Mouse (Mus musculus) liver, embryonic 15.5 days (tissue): ENCODE data around the gene Prox2. TPM values are rescaled to one million over a fixed set of nuclear protein-coding genes. Genes with fewer than 3 reads are reported as not detected.
A peak's percentile ranks its signal among the peaks of the same experiment; 100 is the strongest.

Source experiments
- ATAC-seq: fragments of 200-750 bp; cut with Nextera tagmentation; 2 replicates; pipeline ENCODE4 v1.8.0; 2017; ENCODE audit warnings: moderate number of reproducible peaks, mild to moderate bottlenecking, moderate library complexity; ENCODE audit not compliant: insufficient read depth
- H3K27ac ChIP-seq: fragments of 300-500 bp; sonication (generic); replicated peaks from 2 replicates; pipeline ENCODE4 v1.5.1; 2015; ENCODE audit warnings: mild to moderate bottlenecking, inconsistent platforms
- H3K27me3 ChIP-seq: fragments of 300-500 bp; sonication (generic); 2 replicates; pipeline ENCODE4 v1.6.1; 2015; ENCODE audit warnings: mild to moderate bottlenecking, inconsistent platforms
- H3K36me3 ChIP-seq: fragments of 300-500 bp; sonication (generic); replicated peaks from 2 replicates; pipeline ENCODE4 v1.6.1; 2015; ENCODE audit warnings: moderate library complexity, mild to moderate bottlenecking, inconsistent platforms
- H3K4me1 ChIP-seq: fragments of 300-500 bp; sonication (generic); replicated peaks from 2 replicates; pipeline ENCODE4 v1.6.1; 2015; ENCODE audit warnings: inconsistent platforms
- H3K4me2 ChIP-seq: fragments of 300-500 bp; sonication (generic); 2 replicates; pipeline ENCODE4 v1.6.1; 2015; ENCODE audit warnings: moderate library complexity, mild to moderate bottlenecking, inconsistent platforms
- H3K4me3 ChIP-seq: fragments of 300-500 bp; sonication (generic); replicated peaks from 2 replicates; pipeline ENCODE4 v1.5.1; 2015; ENCODE audit warnings: mild to moderate bottlenecking, inconsistent platforms
- H3K9ac ChIP-seq: fragments of 300-500 bp; sonication (generic); 2 replicates; pipeline ENCODE4 v1.6.1; 2015; ENCODE audit warnings: moderate library complexity, mild to moderate bottlenecking, inconsistent platforms
- H3K9me3 ChIP-seq: fragments of 300-500 bp; sonication (generic); replicated peaks from 2 replicates; pipeline ENCODE4 v1.6.1; 2016; ENCODE audit warnings: inconsistent platforms
- WGBS: fragments of 180-500 bp; shearing (Covaris S2); methylation state at CpG from one replicate; pipeline ENCODE4 v1.1.7; 2015; ENCODE audit warnings: mixed read lengths; ENCODE audit not compliant: insufficient replicate concordance; 5-methylcytosine and 5-hydroxymethylcytosine counted together
- polyA plus RNA-seq: library from polyadenylated mRNA; unstranded; fragments of >200 nt; fragmentation: Nextera tagmentation; extraction: Ambion mirVana; gene quantifications from 2 replicates; pipeline ENCODE4 v1.2.1, GENCODE M21; 2015

Gene Prox2
- polyA plus RNA-seq, 1 experiment from 2014 or later, result 2.8 TPM

GRCm38 (mm10) chr12:85094010-85094409, 16.5 kb downstream of the Prox2 start:
- WGBS, result 28% methylated on average over 14 of the region's 14 CpGs
- H3K4me2 ChIP-seq, result no peak overlapping the region
- peaks cover 26% of the 10 kb centered on the region for H3K4me1 ChIP-seq
- no peaks in the 10 kb centered on the region for H3K27me3 ChIP-seq
- no peak overlapping the region for H3K4me3 ChIP-seq
- H3K27ac ChIP-seq, result no peak overlapping the region
- no peaks in the 10 kb centered on the region for H3K9me3 ChIP-seq
- H3K36me3 ChIP-seq, result peaks cover 7% of the 10 kb centered on the region; the same call in 1 of the 2 replicates
- no peak overlapping the region for H3K9ac ChIP-seq
- ATAC-seq, result no peak

GRCm38 (mm10) chr12:85092214-85092613, 18.3 kb downstream of the Prox2 start:
- WGBS, result 5% methylated on average over 3 of the region's 3 CpGs
- peaks cover 26% of the 10 kb centered on the region for H3K4me1 ChIP-seq
- no peaks in the 10 kb centered on the region for H3K27me3 ChIP-seq
- ATAC-seq, result no peak
- H3K36me3 ChIP-seq, result peaks cover 21% of the 10 kb centered on the region; the same call in 1 of the 2 replicates
- H3K4me2 ChIP-seq, result no peak overlapping the region
- H3K4me3 ChIP-seq, result no peak overlapping the region
- no peaks in the 10 kb centered on the region for H3K9me3 ChIP-seq
- no peak overlapping the region for H3K9ac ChIP-seq
- no peak overlapping the region for H3K27ac ChIP-seq

GRCm38 (mm10) chr12:85091190-85091589, 19.4 kb downstream of the Prox2 start:
- no peak overlapping the region for H3K4me3 ChIP-seq
- H3K4me1 ChIP-seq, result peaks cover 26% of the 10 kb centered on the region
- 15% methylated on average over 3 of the region's 3 CpGs for WGBS
- H3K9me3 ChIP-seq, result no peaks in the 10 kb centered on the region
- H3K9ac ChIP-seq, result no peak overlapping the region
- H3K27ac ChIP-seq, result no peak overlapping the region
- ATAC-seq, result peak; percentile 40
- peaks cover 21% of the 10 kb centered on the region; the same call in 1 of the 2 replicates for H3K36me3 ChIP-seq
- no peak overlapping the region for H3K4me2 ChIP-seq
- no peaks in the 10 kb centered on the region for H3K27me3 ChIP-seq

GRCm38 (mm10) chr12:85087845-85088244, 22.7 kb downstream of the Prox2 start:
- Histone ChIP-seq H3K4me3 (no peak overlapping the region), H3K4me1 (peaks cover 20% of the 10 kb centered on the region), H3K9me3 (no peaks in the 10 kb centered on the region), H3K27ac (no peak overlapping the region), H3K27me3 (no peaks in the 10 kb centered on the region), H3K36me3 (peaks cover 21% of the 10 kb centered on the region; the same call in 1 of the 2 replicates), H3K9ac (no peak overlapping the region), H3K4me2 (no peak overlapping the region)
- 85% methylated on average over 12 of the region's 12 CpGs for WGBS
- ATAC-seq, result no peak

GRCm38 (mm10) chr12:85084941-85085340, 25.6 kb downstream of the Prox2 start:
- Histone ChIP-seq H3K4me2 (no peak overlapping the region), H3K27me3 (no peaks in the 10 kb centered on the region), H3K27ac (no peak overlapping the region), H3K9me3 (no peaks in the 10 kb centered on the region), H3K36me3 (peaks cover 21% of the 10 kb centered on the region; the same call in 1 of the 2 replicates), H3K4me3 (no peak overlapping the region), H3K9ac (no peak overlapping the region), H3K4me1 (no peaks in the 10 kb centered on the region)
- ATAC-seq, result no peak
- 71% methylated on average over 4 of the region's 4 CpGs for WGBS

- H3K4me2 ChIP-seq, result no peak overlapping the region
- H3K36me3 ChIP-seq, result peaks cover 17% of the 10 kb centered on the region; the same call in 1 of the 2 replicates
- ATAC-seq, result no peak
- no peak overlapping the region for H3K4me3 ChIP-seq
- no peak overlapping the region for H3K9ac ChIP-seq
- H3K27me3 ChIP-seq, result no peaks in the 10 kb centered on the region
- 27% methylated on average over 2 of the region's 2 CpGs for WGBS
- no peaks in the 10 kb centered on the region for H3K9me3 ChIP-seq
- H3K4me1 ChIP-seq, result no peaks in the 10 kb centered on the region
- H3K27ac ChIP-seq, result no peak overlapping the region
Measured at GRCm38 (mm10) chr12:85084257-85084656, 26.3 kb downstream of the Prox2 start.

GRCm38 (mm10) chr12:85077100-85077499, 33.5 kb downstream of the Prox2 start:
- whole genome bisulfite sequencing, result 77% methylated on average over 3 of the region's 3 CpGs
- H3K4me2 ChIP-seq, result no peak overlapping the region
- no peaks in the 10 kb centered on the region for H3K4me1 ChIP-seq
- peaks cover 7% of the 10 kb centered on the region; the same call in 1 of the 2 replicates for H3K36me3 ChIP-seq
- no peak for ATAC-seq
- H3K4me3 ChIP-seq, result no peak overlapping the region
- H3K9me3 ChIP-seq, result no peaks in the 10 kb centered on the region
- H3K9ac ChIP-seq, result no peak overlapping the region
- no peak overlapping the region for H3K27ac ChIP-seq
- H3K27me3 ChIP-seq, result no peaks in the 10 kb centered on the region

- no peaks in the 10 kb centered on the region for H3K4me1 ChIP-seq
- H3K36me3 ChIP-seq, result peaks cover 33% of the 10 kb centered on the region
- H3K27me3 ChIP-seq, result no peaks in the 10 kb centered on the region
- H3K4me3 ChIP-seq, result no peak overlapping the region
- no peak for ATAC-seq
- H3K9me3 ChIP-seq, result no peaks in the 10 kb centered on the region
- H3K27ac ChIP-seq, result no peak overlapping the region
- H3K9ac ChIP-seq, result no peak overlapping the region
- no peak overlapping the region for H3K4me2 ChIP-seq
Measured at GRCm38 (mm10) chr12:85071043-85071442, 39.5 kb downstream of the Prox2 start.

GRCm38 (mm10) chr12:85051218-85051617, 59.3 kb downstream of the Prox2 start:
- Histone ChIP-seq H3K27me3 (no peaks in the 10 kb centered on the region), H3K4me2 (no peak overlapping the region), H3K27ac (no peak overlapping the region), H3K4me3 (no peak overlapping the region), H3K36me3 (peaks cover 54% of the 10 kb centered on the region), H3K9me3 (no peaks in the 10 kb centered on the region), H3K4me1 (no peaks in the 10 kb centered on the region), H3K9ac (no peak overlapping the region)
- WGBS, result 67% methylated on average over 6 of the region's 6 CpGs
- no peak for ATAC-seq

Other genes starting within 250 kb of the Prox2 start
- gene Ltbp2, start 234.2 kb downstream of the Prox2 start, polyA plus RNA-seq, result 0.26 and 0.35 TPM in 2 replicates
- gene Fcf1, start 139.9 kb downstream of the Prox2 start, polyA plus RNA-seq, result 74.8 and 79.8 TPM in 2 replicates
- 14.6 and 14.8 TPM in 2 replicates for gene Arel1, start 139.9 kb downstream of the Prox2 start, polyA plus RNA-seq
- 6.2 and 7.1 TPM in 2 replicates for gene Ylpm1, start 114.4 kb downstream of the Prox2 start, polyA plus RNA-seq
- 69.4 and 73.5 TPM in 2 replicates for gene Dlst, start 74 bp upstream of the Prox2 start, polyA plus RNA-seq
- 0.56 and 0.64 TPM in 2 replicates for gene Rps6kl1, start 40.5 kb upstream of the Prox2 start, polyA plus RNA-seq
- 0.52 and 0.56 TPM in 2 replicates for gene Pgf, start 67.0 kb upstream of the Prox2 start, polyA plus RNA-seq
- gene Eif2b2, start 108.7 kb upstream of the Prox2 start, polyA plus RNA-seq, result 34.9 and 36.4 TPM in 2 replicates
- 2.1 and 2.4 TPM in 2 replicates for gene Mlh3, start 159.8 kb upstream of the Prox2 start, polyA plus RNA-seq
- 36.6 and 50.7 TPM in 2 replicates for gene Acyp1, start 177.7 kb upstream of the Prox2 start, polyA plus RNA-seq
- 0.08 and 0.12 TPM in 2 replicates for gene Zc2hc1c, start 177.8 kb upstream of the Prox2 start, polyA plus RNA-seq
- gene Nek9, start 228.6 kb upstream of the Prox2 start, polyA plus RNA-seq, result 5.7 and 6.1 TPM in 2 replicates